Mouse (Mus musculus) E14TG2a.4 (cell line): ENCODE results near the gene Amn1.

Experiments
- CTCF ChIP-seq: conservative IDR thresholded peaks from 2 replicates; pipeline ENCODE4 v1.5.1; 2014; ENCODE audit warnings: low read length
- NANOG ChIP-seq: IDR thresholded peaks from 2 replicates; pipeline ENCODE4 v1.6.1; 2014; ENCODE audit warnings: borderline replicate concordance, low read length, mixed read lengths
- POU5F1 ChIP-seq: IDR thresholded peaks from 2 replicates; pipeline ENCODE4 v1.6.1; 2014; ENCODE audit warnings: low read length, borderline replicate concordance

- no peak for TF ChIP-seq CTCF
- no peak for TF ChIP-seq POU5F1
- no peak for TF ChIP-seq NANOG
Measured at GRCm38 (mm10) chr6:149116992-149117391, 71.5 kb downstream of the Amn1 start.
